Mouse (Mus musculus): ENCODE measurements around the gene Gm47289. TPM values are rescaled to one million over a fixed set of nuclear protein-coding genes. Genes with fewer than 3 reads are reported as not detected.

Gm47289 gene
- polyA plus RNA-seq (2014; fragmentation: Illumina TruSeq; extraction: RNeasy Lipid Tissue Mini Kit (QIAGEN cat#74804); ENCODE audit: low read depth, low replicate concordance) = not detected

DNA sequence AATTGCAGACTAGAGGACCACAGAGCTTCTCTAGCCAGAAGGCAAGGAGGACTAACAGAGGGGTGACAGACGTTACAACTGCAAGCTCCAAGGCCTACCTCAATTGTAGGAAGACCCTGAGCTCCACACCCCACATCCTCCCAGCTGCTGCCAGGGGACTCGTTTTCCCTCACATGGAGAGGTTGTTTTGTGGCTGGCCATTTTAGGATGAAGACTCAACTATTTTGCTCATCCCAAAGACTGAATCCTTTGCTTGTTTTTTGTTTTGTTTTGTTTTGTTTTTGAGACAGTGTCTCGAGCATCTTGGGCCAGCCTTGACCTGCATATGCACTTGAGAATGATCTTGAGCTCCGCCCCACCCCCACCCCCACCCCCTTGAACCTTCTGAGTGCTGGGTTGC lies at the start of gene Gm47289:
Gene Gm47289, plus strand, starts transcription at position 301 of the 400 bp plus-strand sequence.

DNA sequence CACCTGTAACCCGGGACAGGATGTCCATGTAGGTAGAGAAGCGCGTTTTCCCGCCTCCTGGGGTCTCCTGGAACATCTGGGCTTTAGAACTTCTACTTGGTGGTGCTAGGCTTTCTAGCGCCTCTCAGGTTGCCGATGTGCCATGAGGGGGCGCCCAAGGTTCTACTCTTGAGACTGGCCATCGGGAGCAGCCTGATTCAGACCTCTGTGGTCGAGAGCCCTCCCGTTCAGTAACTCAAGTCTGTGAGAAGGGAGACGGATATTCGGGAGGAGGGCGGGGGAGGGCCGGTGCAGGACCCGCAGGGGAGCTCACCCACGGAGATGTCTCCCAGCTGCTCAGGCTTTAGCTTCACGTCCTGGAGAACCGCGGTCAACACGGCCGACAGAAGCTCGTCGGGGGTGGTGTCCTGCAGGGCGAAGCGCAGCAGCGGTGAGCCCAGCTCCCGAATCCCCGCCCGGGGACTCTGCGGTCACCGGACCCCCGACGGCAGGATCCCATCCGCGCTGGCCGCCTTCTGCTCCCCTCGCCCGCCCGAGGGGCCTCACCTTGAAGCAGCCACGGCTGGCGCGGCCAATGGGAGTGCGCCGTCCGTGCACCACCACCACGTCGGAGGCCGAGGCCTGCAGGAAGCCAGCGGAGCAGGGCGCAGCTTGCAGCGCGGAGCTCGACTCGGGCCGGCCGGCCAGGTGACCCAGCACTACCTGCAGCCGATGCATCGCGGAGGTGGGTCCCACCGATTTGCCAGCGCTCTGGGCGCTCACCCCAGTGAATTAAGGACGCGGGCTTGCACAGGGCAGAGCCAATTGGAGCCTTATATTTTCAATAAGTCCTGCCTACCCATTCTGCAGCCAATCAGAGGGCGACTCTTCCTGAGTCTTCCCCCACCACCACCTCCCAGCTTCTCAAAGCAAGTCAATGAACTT lies 2.4 kb upstream of the Gm47289 start, which contains the start of gene Acaa1b:
Gene Acaa1b, minus strand, starts transcription at position 816 of the 924 bp plus-strand sequence.

DNA sequence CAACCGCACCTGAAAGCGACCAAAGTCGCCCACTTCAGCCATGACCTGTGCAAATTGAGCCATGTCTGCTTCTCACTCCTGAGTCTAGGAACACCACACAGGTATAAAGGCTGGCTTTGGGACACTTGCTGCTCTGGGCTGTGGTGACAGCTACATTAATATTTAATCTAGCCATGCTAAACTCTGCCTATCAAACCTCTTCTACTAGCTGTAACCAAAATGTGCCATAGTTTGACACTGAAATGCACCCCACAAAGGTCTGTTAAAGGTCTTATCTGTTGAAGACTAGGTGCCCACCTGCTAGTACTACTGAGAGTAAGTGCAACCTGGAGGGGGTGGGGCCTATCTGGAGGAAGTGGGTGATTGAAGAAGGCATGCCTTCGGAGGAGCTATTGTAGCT lies 50.0 kb downstream of the Gm47289 start, which contains the start of gene Slc22a13:
Gene Slc22a13, minus strand, starts transcription at position 101 of the 400 bp plus-strand sequence.

Other genes with a start within 250 kb of the Gm47289 start
- 5.3 TPM for gene Ctdspl, start 232.7 kb upstream of the Gm47289 start, polyA plus RNA-seq (2014; fragmentation: Illumina TruSeq; extraction: RNeasy Lipid Tissue Mini Kit (QIAGEN cat#74804); ENCODE audit: low read depth, low replicate concordance)
- gene Vill, start 106.4 kb upstream of the Gm47289 start, polyA plus RNA-seq (2014; fragmentation: Illumina TruSeq; extraction: RNeasy Lipid Tissue Mini Kit (QIAGEN cat#74804); ENCODE audit: low read depth, low replicate concordance) = 1.1 TPM
- 25.7 TPM for gene Plcd1, start 65.7 kb upstream of the Gm47289 start, polyA plus RNA-seq (2014; fragmentation: Illumina TruSeq; extraction: RNeasy Lipid Tissue Mini Kit (QIAGEN cat#74804); ENCODE audit: low read depth, low replicate concordance)
- gene Dlec1, start 56.7 kb upstream of the Gm47289 start, polyA plus RNA-seq (2014; fragmentation: Illumina TruSeq; extraction: RNeasy Lipid Tissue Mini Kit (QIAGEN cat#74804); ENCODE audit: low read depth, low replicate concordance) = 0.13 TPM
- 1.3 TPM for gene Acaa1b, start 2.1 kb upstream of the Gm47289 start, polyA plus RNA-seq (2014; fragmentation: Illumina TruSeq; extraction: RNeasy Lipid Tissue Mini Kit (QIAGEN cat#74804); ENCODE audit: low read depth, low replicate concordance)
- gene Slc22a13, start 49.9 kb downstream of the Gm47289 start, polyA plus RNA-seq (2014; fragmentation: Illumina TruSeq; extraction: RNeasy Lipid Tissue Mini Kit (QIAGEN cat#74804); ENCODE audit: low read depth, low replicate concordance) = not detected
- gene Oxsr1, start 163.3 kb downstream of the Gm47289 start, polyA plus RNA-seq (2014; fragmentation: Illumina TruSeq; extraction: RNeasy Lipid Tissue Mini Kit (QIAGEN cat#74804); ENCODE audit: low read depth, low replicate concordance) = 36.4 TPM
- gene Acaa1a, start 180.5 kb downstream of the Gm47289 start, polyA plus RNA-seq (2014; fragmentation: Illumina TruSeq; extraction: RNeasy Lipid Tissue Mini Kit (QIAGEN cat#74804); ENCODE audit: low read depth, low replicate concordance) = 80.0 TPM
- gene Myd88, start 182.2 kb downstream of the Gm47289 start, polyA plus RNA-seq (2014; fragmentation: Illumina TruSeq; extraction: RNeasy Lipid Tissue Mini Kit (QIAGEN cat#74804); ENCODE audit: low read depth, low replicate concordance) = 15.7 TPM
- gene Xylb, start 198.2 kb downstream of the Gm47289 start, polyA plus RNA-seq (2014; fragmentation: Illumina TruSeq; extraction: RNeasy Lipid Tissue Mini Kit (QIAGEN cat#74804); ENCODE audit: low read depth, low replicate concordance) = 0.92 TPM
- not detected for gene Slc22a14, start 206.4 kb downstream of the Gm47289 start, polyA plus RNA-seq (2014; fragmentation: Illumina TruSeq; extraction: RNeasy Lipid Tissue Mini Kit (QIAGEN cat#74804); ENCODE audit: low read depth, low replicate concordance)
- 2.5 TPM for gene Acvr2b, start 243.0 kb downstream of the Gm47289 start, polyA plus RNA-seq (2014; fragmentation: Illumina TruSeq; extraction: RNeasy Lipid Tissue Mini Kit (QIAGEN cat#74804); ENCODE audit: low read depth, low replicate concordance)

Data from heart, adult 10 weeks (tissue).